Mouse (Mus musculus) lung, embryonic 15.5 days (tissue): Measurements from ENCODE around the gene Crtc2. TPM values are rescaled to one million over a fixed set of nuclear protein-coding genes. Genes with fewer than 3 reads are reported as not detected.
A peak's percentile ranks its signal among the peaks of the same experiment; 100 is the strongest.

ENCODE experiments used
- ATAC-seq: fragments of 200-750 bp; cut with Nextera tagmentation; 2 replicates; pipeline ENCODE4 v1.8.0; 2017; ENCODE audit warnings: moderate number of reproducible peaks, borderline replicate concordance; ENCODE audit not compliant: low FRiP score, low TSS enrichment; ENCODE audit errors: extremely low read depth
- H3K27ac ChIP-seq: fragments of 300-500 bp; sonication (generic); 2 replicates; pipeline ENCODE4 v1.5.1; 2015; ENCODE audit warnings: moderate library complexity, mild to moderate bottlenecking, inconsistent platforms
- H3K27me3 ChIP-seq: fragments of 300-500 bp; sonication (generic); 2 replicates; pipeline ENCODE4 v1.6.1; 2015; ENCODE audit warnings: inconsistent platforms
- H3K36me3 ChIP-seq: fragments of 300-500 bp; sonication (generic); 2 replicates; pipeline ENCODE4 v1.6.1; 2015; ENCODE audit warnings: inconsistent platforms
- H3K4me1 ChIP-seq: fragments of 300-500 bp; sonication (generic); 2 replicates; pipeline ENCODE4 v1.6.1; 2015; ENCODE audit warnings: inconsistent platforms
- H3K4me2 ChIP-seq: fragments of 300-500 bp; sonication (generic); 2 replicates; pipeline ENCODE4 v1.6.1; 2015; ENCODE audit warnings: inconsistent platforms, mild to moderate bottlenecking, moderate library complexity
- H3K4me3 ChIP-seq: fragments of 300-500 bp; sonication (generic); 2 replicates; pipeline ENCODE4 v1.5.1; 2015; ENCODE audit warnings: mild to moderate bottlenecking, inconsistent platforms
- H3K9ac ChIP-seq: fragments of 300-500 bp; sonication (generic); 2 replicates; pipeline ENCODE4 v1.6.1; 2015; ENCODE audit warnings: inconsistent platforms
- H3K9me3 ChIP-seq: fragments of 300-500 bp; sonication (generic); 2 replicates; pipeline ENCODE4 v1.6.1; 2016; ENCODE audit warnings: inconsistent platforms
- WGBS: fragments of 180-500 bp; shearing (Covaris S2); methylation state at CpG from one replicate; pipeline ENCODE4 v1.1.7; 2015; 5-methylcytosine and 5-hydroxymethylcytosine counted together
- polyA plus RNA-seq: library from polyadenylated mRNA; unstranded; fragments of >200 nt; fragmentation: Nextera tagmentation; extraction: Ambion mirVana; gene quantifications from 2 replicates; pipeline ENCODE4 v1.2.1, GENCODE M21; 2015

Gene Crtc2
- polyA plus RNA-seq, 1 experiment from 2014 or later, result 21.1 TPM

- no peak for ATAC-seq
- Histone ChIP-seq H3K27ac (no peak overlapping the region), H3K9ac (no peak overlapping the region), H3K36me3 (peaks cover 64% of the 10 kb centered on the region), H3K9me3 (no peaks in the 10 kb centered on the region), H3K4me1 (peaks cover 11% of the 10 kb centered on the region), H3K4me3 (no peak overlapping the region), H3K27me3 (no peaks in the 10 kb centered on the region), H3K4me2 (no peak overlapping the region)
- 87% methylated on average over 4 of the region's 4 CpGs for WGBS
These were observed 4.6 kb downstream of the Crtc2 start for GRCm38 (mm10) chr3:90258521-90258920.

GRCm38 (mm10) chr3:90263121-90263771 lies 9.3 kb downstream of the Crtc2 start:
- Histone ChIP-seq H3K4me1 (peaks cover 17% of the 10 kb centered on the region), H3K27me3 (no peaks in the 10 kb centered on the region), H3K4me2 (no peak overlapping the region), H3K27ac (no peak overlapping the region), H3K36me3 (peaks cover 56% of the 10 kb centered on the region), H3K9me3 (no peaks in the 10 kb centered on the region), H3K9ac (no peak overlapping the region), H3K4me3 (no peak overlapping the region)
- ATAC-seq, result no peak
- WGBS, result 91% methylated on average over 5 of the region's 5 CpGs

- ATAC-seq, result no peak
- H3K27me3 ChIP-seq, result no peaks in the 10 kb centered on the region
- H3K9ac ChIP-seq, result 0 out of 2 replicates have a peak overlapping the region, but pooled peaks have one; percentile 90
- peaks cover 42% of the 10 kb centered on the region for H3K36me3 ChIP-seq
- peak overlapping the region; percentile 99; the same call in 1 of the 2 replicates for H3K27ac ChIP-seq
- WGBS, result 29% methylated on average over 10 of the region's 10 CpGs
- H3K4me3 ChIP-seq, result peak overlapping the region; percentile 91
- peaks cover 17% of the 10 kb centered on the region for H3K4me1 ChIP-seq
- no peaks in the 10 kb centered on the region for H3K9me3 ChIP-seq
- H3K4me2 ChIP-seq, result peak overlapping the region; percentile 71
These were observed 10.7 kb downstream of the Crtc2 start for GRCm38 (mm10) chr3:90264687-90265033.

- Histone ChIP-seq H3K9ac (peak within 1 kb of the TSS; percentile 90), H3K4me1 (peaks cover 17% of the 10 kb centered on the region), H3K27me3 (no peaks in the 10 kb centered on the region), H3K27ac (peak within 1 kb of the TSS; percentile 99), H3K4me2 (peak within 1 kb of the TSS; percentile 71), H3K9me3 (no peaks in the 10 kb centered on the region), H3K4me3 (peak within 1 kb of the TSS; percentile 91), H3K36me3 (peaks cover 36% of the 10 kb centered on the region)
- ATAC-seq, result peak; percentile 92
- WGBS, result under 1% methylated on average over 71 of the region's 87 CpGs
These were observed 11.3 kb downstream of the Crtc2 start, which contains the start of gene Dennd4b for GRCm38 (mm10) chr3:90265034-90265931. TSS of gene Dennd4b (plus strand) at chr3:90265185.

GRCm38 (mm10) chr3:90265932-90266741 lies 12.2 kb downstream of the Crtc2 start:
- WGBS, result 23% methylated on average over 16 of the region's 16 CpGs
- no peak for ATAC-seq
- peaks cover 28% of the 10 kb centered on the region for H3K36me3 ChIP-seq

GRCm38 (mm10) chr3:90266901-90267775 lies 13.2 kb downstream of the Crtc2 start:
- H3K4me1 ChIP-seq, result peaks cover 17% of the 10 kb centered on the region
- peak overlapping the region; percentile 71 for H3K4me2 ChIP-seq
- 87% methylated on average over 20 of the region's 20 CpGs for WGBS
- no peak for ATAC-seq
- H3K36me3 ChIP-seq, result peaks cover 20% of the 10 kb centered on the region
- H3K27ac ChIP-seq, result peak overlapping the region; percentile 99
- no peak overlapping the region; the same call in 1 of the 2 replicates for H3K9ac ChIP-seq
- H3K27me3 ChIP-seq, result no peaks in the 10 kb centered on the region
- H3K9me3 ChIP-seq, result no peaks in the 10 kb centered on the region
- H3K4me3 ChIP-seq, result 0 out of 2 replicates have a peak overlapping the region, but pooled peaks have one; percentile 91

More at GRCm38 (mm10) chr3:90265932-90266741, 12.2 kb downstream of the Crtc2 start:
- peak overlapping the region; percentile 71 for H3K4me2 ChIP-seq
- no peaks in the 10 kb centered on the region for H3K27me3 ChIP-seq
- peak overlapping the region; percentile 90 for H3K9ac ChIP-seq
- no peaks in the 10 kb centered on the region for H3K9me3 ChIP-seq
- H3K4me1 ChIP-seq, result peaks cover 17% of the 10 kb centered on the region
- peak overlapping the region; percentile 91 for H3K4me3 ChIP-seq
- peak overlapping the region; percentile 99 for H3K27ac ChIP-seq

- H3K4me2 ChIP-seq, result no peak overlapping the region
- H3K27ac ChIP-seq, result no peak overlapping the region
- peaks cover 17% of the 10 kb centered on the region for H3K4me1 ChIP-seq
- no peak overlapping the region for H3K9ac ChIP-seq
- no peaks in the 10 kb centered on the region for H3K27me3 ChIP-seq
- WGBS, result 95% methylated on average over 11 of the region's 11 CpGs
- H3K4me3 ChIP-seq, result no peak overlapping the region
- no peaks in the 10 kb centered on the region for H3K9me3 ChIP-seq
- no peak for ATAC-seq
- peaks cover 19% of the 10 kb centered on the region for H3K36me3 ChIP-seq
These were observed 14.2 kb downstream of the Crtc2 start for GRCm38 (mm10) chr3:90268190-90268589.

- H3K4me2 ChIP-seq, result no peak overlapping the region
- peaks cover 17% of the 10 kb centered on the region for H3K4me1 ChIP-seq
- no peaks in the 10 kb centered on the region for H3K9me3 ChIP-seq
- no peak overlapping the region for H3K4me3 ChIP-seq
- H3K27ac ChIP-seq, result no peak overlapping the region
- no peak for ATAC-seq
- no peak overlapping the region for H3K9ac ChIP-seq
- 89% methylated on average over 16 of the region's 16 CpGs for WGBS
- no peaks in the 10 kb centered on the region for H3K27me3 ChIP-seq
- H3K36me3 ChIP-seq, result peaks cover 20% of the 10 kb centered on the region
These were observed 15.0 kb downstream of the Crtc2 start for GRCm38 (mm10) chr3:90268971-90269370.

- H3K27ac ChIP-seq, result no peak overlapping the region
- H3K9me3 ChIP-seq, result no peaks in the 10 kb centered on the region
- peaks cover 14% of the 10 kb centered on the region for H3K4me1 ChIP-seq
- H3K36me3 ChIP-seq, result peaks cover 32% of the 10 kb centered on the region
- no peak overlapping the region for H3K4me2 ChIP-seq
- no peaks in the 10 kb centered on the region for H3K27me3 ChIP-seq
- WGBS, result 92% methylated on average over 8 of the region's 8 CpGs
- no peak overlapping the region for H3K9ac ChIP-seq
- no peak overlapping the region for H3K4me3 ChIP-seq
- no peak for ATAC-seq
These were observed 16.8 kb downstream of the Crtc2 start for GRCm38 (mm10) chr3:90270784-90271183.

GRCm38 (mm10) chr3:90272170-90272569 lies 18.2 kb downstream of the Crtc2 start:
- Histone ChIP-seq H3K27ac (no peak overlapping the region), H3K9me3 (no peaks in the 10 kb centered on the region), H3K4me1 (0 out of 2 replicates have a peak, but pooled peaks cover under 1% of the 10 kb centered on the region), H3K9ac (no peak overlapping the region), H3K4me2 (no peak overlapping the region), H3K4me3 (no peak overlapping the region), H3K36me3 (peaks cover 36% of the 10 kb centered on the region), H3K27me3 (no peaks in the 10 kb centered on the region)
- ATAC-seq, result no peak
- WGBS, result 69% methylated on average over 9 of the region's 9 CpGs

- Histone ChIP-seq H3K4me2 (no peak overlapping the region), H3K4me3 (no peak overlapping the region), H3K27ac (no peak overlapping the region), H3K36me3 (peaks cover 46% of the 10 kb centered on the region), H3K9ac (no peak overlapping the region), H3K4me1 (no peaks in the 10 kb centered on the region), H3K27me3 (no peaks in the 10 kb centered on the region), H3K9me3 (no peaks in the 10 kb centered on the region)
- no peak for ATAC-seq
- 90% methylated on average over 22 of the region's 22 CpGs for WGBS
These were observed 19.9 kb downstream of the Crtc2 start for GRCm38 (mm10) chr3:90273855-90274254.
